Mouse (Mus musculus): ENCODE measurements at regions not wholly inside any gene's neighbourhood (a gene's known extent, or its start where the extent isn't known, plus 50 kb on each side); places are given as distances from the start of the nearest gene placed in this dataset.
A peak's percentile ranks its signal among the peaks of the same experiment; 100 is the strongest.

DNA sequence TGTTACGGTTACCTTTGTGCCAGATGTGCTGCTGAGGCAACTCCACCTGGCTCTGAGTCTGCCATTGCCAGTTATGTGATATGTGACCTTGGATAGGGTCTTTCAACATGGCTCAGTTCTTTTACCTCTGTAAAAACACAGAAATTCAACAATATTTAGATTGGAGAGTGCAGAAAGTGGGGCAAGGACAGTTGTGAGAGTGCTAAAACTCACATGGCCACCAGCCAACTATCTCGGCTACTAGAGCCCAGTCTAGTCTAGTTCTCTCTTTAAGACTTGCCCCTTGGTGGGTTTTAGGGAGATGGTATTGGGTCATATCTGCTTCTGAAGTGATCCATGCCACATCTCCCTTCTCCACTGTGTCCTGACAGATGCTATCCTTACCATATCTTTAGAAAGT, 233.0 kb downstream of the Phf14 start:
- DNase-seq (ENCODE audit: low spot score), result peak; percentile 24

GRCm38 (mm10) chr6:12145216-12145615, 237.6 kb downstream of the Phf14 start:
- DNase-seq (ENCODE audit: low spot score), result no peak

DNA sequence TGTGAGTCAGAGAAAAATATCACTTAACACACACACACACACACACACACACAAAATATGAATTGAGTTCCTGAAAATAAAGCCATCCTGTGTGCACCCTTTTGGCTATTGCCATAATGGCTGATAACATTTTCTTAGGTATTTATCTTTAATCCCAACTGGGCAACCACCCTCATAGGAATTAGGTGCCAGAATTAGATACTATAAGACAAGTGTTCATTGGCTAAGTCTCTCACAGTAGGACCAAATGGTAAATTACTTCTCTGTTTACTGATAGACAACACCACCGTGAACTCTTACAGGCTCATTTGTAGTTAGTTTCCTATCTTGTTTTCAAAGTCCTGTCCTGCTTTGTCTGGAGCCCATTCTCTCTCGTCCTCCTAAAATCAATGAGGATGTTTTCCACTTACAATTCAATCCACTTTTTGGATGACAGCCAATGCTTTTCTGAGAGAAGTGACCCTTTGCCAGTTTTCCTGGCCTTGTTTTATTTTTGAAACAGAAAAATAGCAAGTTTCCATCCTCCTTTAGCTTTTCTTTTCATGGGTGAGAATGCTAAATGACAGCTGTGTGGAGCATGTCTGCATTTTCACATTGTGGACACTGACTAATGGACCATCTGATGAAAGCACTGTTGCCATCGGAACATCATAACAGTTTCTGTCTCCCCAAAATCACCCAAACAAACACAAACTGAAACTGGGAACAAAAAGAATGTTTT, 243.2 kb downstream of the Phf14 start:
- no peak for DNase-seq (ENCODE audit: low spot score)

DNA sequence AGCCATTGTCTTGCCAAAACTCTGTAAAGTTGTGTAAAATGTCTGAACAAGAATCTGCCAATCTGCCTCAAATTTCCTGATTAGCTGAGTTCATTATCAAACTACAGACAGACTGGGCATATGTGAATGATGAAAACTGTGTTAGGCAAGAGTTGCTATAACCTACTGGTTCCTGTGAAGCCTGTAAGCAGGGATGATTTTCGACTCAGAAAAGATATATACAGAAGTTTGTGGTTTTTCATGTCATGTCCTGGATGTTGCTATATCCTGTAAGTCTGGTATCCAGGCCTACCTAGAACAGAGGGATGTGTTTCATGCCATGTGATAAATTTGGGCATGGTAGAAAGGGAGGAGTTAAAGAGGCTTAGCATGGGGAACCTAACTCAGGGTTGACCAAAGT, 256.4 kb downstream of the Phf14 start:
- DNase-seq (ENCODE audit: low spot score), result no peak

DNA sequence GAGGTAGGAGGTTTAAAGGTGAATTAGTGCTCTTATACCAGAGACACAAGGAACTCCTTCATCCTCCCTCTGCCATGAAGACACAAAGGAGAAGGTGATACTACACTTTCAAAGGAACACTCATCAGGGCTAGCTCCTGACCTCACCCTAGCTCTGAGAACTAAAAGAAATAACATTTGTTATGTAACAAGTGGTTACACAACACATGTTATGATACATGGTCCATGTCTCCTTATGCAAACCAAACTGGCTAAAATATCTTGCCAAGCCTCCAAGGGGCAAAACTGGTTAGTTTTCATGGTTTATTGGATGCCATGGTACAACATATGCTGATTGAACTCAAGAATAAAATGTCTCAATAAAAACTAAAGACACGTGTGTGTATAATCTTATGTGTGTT, 260.9 kb downstream of the Phf14 start:
- no peak for DNase-seq (ENCODE audit: low spot score)

DNA sequence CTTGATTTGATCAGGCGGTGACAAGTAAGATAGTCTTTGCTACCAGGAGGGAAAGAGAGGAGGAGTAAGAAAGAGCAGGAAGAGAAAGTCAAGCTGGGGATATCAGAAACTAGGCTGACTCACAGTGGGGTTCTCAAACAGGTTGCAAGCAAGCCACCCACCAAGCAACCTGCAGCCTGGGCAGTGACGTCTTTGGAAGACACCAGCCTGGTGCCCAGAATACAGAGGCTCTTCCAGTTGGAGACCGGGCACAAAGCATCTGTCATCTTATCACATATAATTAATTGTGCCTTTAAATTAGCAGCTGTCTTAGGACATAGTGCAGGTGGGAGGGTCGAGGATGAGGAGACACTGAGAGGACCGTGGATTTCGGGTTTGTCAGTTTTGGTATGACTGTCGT, 261.8 kb downstream of the Phf14 start:
- DNase-seq (ENCODE audit: low spot score), result no peak

- DNase-seq (ENCODE audit: low spot score), result no peak
Measured at GRCm38 (mm10) chr6:12170722-12171121, 263.1 kb downstream of the Phf14 start.

DNA sequence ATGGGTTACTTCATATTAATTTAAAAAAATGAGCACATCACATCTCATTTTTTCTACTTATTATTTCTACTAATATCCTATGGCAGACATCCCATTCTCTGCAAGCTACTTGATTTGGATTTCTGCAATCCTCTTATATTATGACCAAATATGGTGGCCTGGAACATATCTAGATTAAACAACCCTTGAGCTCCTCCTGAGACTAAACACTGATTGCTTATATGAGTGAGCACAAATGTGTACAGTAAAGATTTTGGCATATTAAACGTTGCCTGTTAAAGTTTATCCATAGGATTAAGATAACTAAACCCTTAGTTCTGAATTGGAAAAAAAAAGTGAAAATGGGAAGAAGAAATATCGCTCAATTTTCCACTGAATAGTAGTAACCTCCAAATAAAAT, 263.6 kb downstream of the Phf14 start:
- DNase-seq (ENCODE audit: low spot score), result no peak

- DNase-seq (ENCODE audit: low spot score), result no peak
Measured at GRCm38 (mm10) chr6:12177996-12178395, 270.4 kb downstream of the Phf14 start.

- DNase-seq (ENCODE audit: low spot score), result peak; percentile 20
Measured at GRCm38 (mm10) chr6:12180951-12181350, 273.3 kb downstream of the Phf14 start.

- DNase-seq (ENCODE audit: low spot score), result no peak
Measured at GRCm38 (mm10) chr6:12210190-12210589, 302.6 kb downstream of the Phf14 start.

- no peak for DNase-seq (ENCODE audit: low spot score)
Measured at GRCm38 (mm10) chr6:12214526-12215177, 307.0 kb downstream of the Phf14 start.

DNA sequence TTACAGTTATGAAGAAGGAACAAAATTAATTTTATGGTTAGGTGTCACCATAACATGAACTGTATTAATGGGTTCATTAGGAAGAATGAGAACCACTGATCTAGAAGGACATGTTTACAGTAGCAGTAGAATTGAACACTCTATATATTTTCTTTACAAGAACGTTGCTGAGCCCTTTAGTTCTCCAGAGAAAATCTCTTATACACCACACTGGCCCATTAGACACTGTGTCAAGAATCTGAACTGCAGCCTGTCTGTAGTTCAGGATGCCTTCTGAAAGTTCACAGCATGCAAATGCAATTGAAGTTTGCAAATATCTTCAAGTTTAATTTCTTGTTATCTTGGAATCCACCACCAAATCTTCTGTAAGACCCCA, 307.6 kb downstream of the Phf14 start:
- DNase-seq (ENCODE audit: low spot score), result no peak

- no peak for DNase-seq (ENCODE audit: low spot score)
Measured at GRCm38 (mm10) chr6:12244151-12244550, 336.5 kb downstream of the Phf14 start.

DNA sequence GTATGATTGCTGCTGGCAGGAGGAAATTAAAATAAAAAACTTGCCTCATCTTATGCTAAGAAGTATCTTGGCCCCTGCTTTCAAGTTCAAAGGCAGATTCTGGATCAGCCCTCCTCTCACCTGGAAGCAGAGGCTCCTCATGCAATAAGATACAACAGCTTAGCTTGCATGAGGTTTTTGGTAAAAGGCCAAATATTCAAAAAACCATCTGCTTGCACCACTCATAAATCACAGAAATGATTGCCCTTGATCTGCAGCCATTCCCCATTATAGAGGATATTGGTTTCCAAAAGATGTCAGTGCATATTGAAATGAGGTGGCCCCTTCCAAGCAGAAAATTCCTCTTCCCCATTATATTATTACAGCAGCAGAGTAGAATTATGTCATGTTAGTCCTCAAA, 340.4 kb downstream of the Phf14 start:
- DNase-seq (ENCODE audit: low spot score), result no peak

DNA sequence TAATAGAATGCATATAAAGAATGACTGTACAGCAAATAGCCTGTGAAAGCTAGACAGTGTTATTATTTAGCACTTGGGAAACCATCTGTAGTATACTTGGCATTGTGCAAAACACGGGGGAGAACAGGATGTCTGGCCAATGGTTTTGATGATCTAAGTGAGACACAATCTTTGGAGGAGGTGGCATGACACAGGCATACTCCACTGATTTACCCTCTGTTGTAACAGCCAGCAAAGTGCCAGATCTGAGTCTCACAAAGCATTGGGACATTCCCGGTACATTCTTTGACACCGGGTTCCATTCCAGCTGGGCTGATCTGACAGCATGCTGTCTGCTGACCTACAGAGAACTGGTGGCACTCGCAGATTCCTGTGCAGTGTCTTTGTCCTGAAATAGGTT, 341.0 kb downstream of the Phf14 start:
- no peak for DNase-seq (ENCODE audit: low spot score)

GRCm38 (mm10) chr6:12254507-12254906, 346.9 kb downstream of the Phf14 start:
- no peak for DNase-seq (ENCODE audit: low spot score)

- DNase-seq (ENCODE audit: low spot score), result no peak
Measured at GRCm38 (mm10) chr6:12255434-12255833, 347.8 kb downstream of the Phf14 start.

DNA sequence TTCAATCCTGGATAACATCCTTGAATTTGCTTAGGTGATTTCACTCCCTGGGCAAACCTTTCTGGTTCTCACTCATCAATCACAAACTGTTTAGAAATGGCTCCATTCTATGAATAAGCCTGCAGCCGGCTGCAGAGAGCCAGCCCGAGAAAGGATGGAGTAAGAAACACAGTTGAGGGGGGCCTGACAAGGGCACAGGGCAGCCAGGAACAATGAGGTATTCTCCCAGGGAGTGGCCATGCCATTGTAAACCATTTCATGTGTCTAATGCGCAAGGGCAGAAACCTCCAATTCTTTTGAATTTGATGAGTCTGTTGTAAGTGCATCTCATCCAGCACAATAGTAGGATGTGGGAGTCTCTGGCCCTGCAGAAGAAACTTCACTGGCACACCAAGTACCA, 350.7 kb downstream of the Phf14 start:
- no peak for DNase-seq (ENCODE audit: low spot score)

GRCm38 (mm10) chr6:12258940-12259481, 351.4 kb downstream of the Phf14 start:
- no peak for DNase-seq (ENCODE audit: low spot score)

DNA sequence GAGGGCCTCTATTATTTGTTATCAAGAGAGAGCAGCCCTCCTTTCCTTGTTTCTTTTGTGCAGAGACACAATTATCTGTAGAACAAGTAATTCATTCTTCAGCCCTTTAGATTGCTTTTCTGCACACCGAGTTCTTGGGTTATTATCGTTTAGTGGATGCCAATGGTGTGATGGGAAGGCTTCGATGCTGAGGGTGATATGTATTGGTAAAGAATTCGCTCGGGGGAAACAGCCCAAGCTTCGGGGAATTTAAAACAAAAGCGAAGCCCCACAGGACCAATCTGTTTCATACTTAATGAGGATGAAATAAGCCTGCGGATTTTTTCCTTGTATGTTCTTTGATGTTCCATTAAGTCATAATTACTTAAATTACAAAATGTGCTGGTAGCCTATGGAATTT, 352.0 kb downstream of the Phf14 start:
- no peak for DNase-seq (ENCODE audit: low spot score)

GRCm38 (mm10) chr6:12260325-12261076, 352.9 kb downstream of the Phf14 start:
- no peak for DNase-seq (ENCODE audit: low spot score)

Data from ovary, postnatal 36 days (tissue).